Mouse (Mus musculus) limb, embryonic 13.5 days (tissue): Measurements from ENCODE around the gene Olfr532. TPM values are rescaled to one million over a fixed set of nuclear protein-coding genes. Genes with fewer than 3 reads are reported as not detected.
"Not testable (repeated sequence)": the region's sequence is repeated elsewhere in the genome, so short reads cannot be mapped to it uniquely, and the experiment has no call there.

ENCODE experiments used
- ATAC-seq: fragments of 200-750 bp; cut with Nextera tagmentation; 2 replicates; pipeline ENCODE4 v1.8.0; 2017; ENCODE audit warnings: low read depth, moderate number of reproducible peaks, moderate TSS enrichment; ENCODE audit not compliant: low FRiP score
- H3K27ac ChIP-seq: fragments of 300-500 bp; sonication (generic); 2 replicates; pipeline ENCODE4 v1.5.1; 2015; ENCODE audit warnings: inconsistent platforms, mild to moderate bottlenecking, moderate library complexity
- H3K27me3 ChIP-seq: fragments of 300-500 bp; sonication (generic); 2 replicates; pipeline ENCODE4 v1.6.1; 2015; ENCODE audit warnings: mild to moderate bottlenecking, inconsistent platforms
- H3K36me3 ChIP-seq: fragments of 300-500 bp; sonication (generic); 2 replicates; pipeline ENCODE4 v1.6.1; 2015; ENCODE audit warnings: inconsistent platforms, mild to moderate bottlenecking, moderate library complexity
- H3K4me1 ChIP-seq: fragments of 300-500 bp; sonication (generic); 2 replicates; pipeline ENCODE4 v1.6.1; 2015; ENCODE audit warnings: inconsistent platforms
- H3K4me2 ChIP-seq: fragments of 300-500 bp; sonication (generic); replicated peaks from 2 replicates; pipeline ENCODE4 v1.6.1; 2015; ENCODE audit warnings: inconsistent platforms, mild to moderate bottlenecking, moderate library complexity
- H3K4me3 ChIP-seq: fragments of 300-500 bp; sonication (generic); 2 replicates; pipeline ENCODE4 v1.5.1; 2015; ENCODE audit warnings: moderate library complexity, mild to moderate bottlenecking, inconsistent platforms
- H3K9ac ChIP-seq: fragments of 300-500 bp; sonication (generic); 2 replicates; pipeline ENCODE4 v1.6.1; 2015; ENCODE audit warnings: mild to moderate bottlenecking, inconsistent platforms
- H3K9me3 ChIP-seq: fragments of 300-500 bp; sonication (generic); 2 replicates; pipeline ENCODE4 v1.6.1; 2016; ENCODE audit warnings: inconsistent platforms
- WGBS: fragments of 180-500 bp; shearing (Covaris S2); methylation state at CpG from one replicate; pipeline ENCODE4 v1.1.7; 2015; 5-methylcytosine and 5-hydroxymethylcytosine counted together
- polyA plus RNA-seq: library from polyadenylated mRNA; unstranded; fragments of >200 nt; fragmentation: Nextera tagmentation; extraction: Ambion mirVana; gene quantifications from 2 replicates; pipeline ENCODE4 v1.2.1, GENCODE M21; 2015

Gene Olfr532
- polyA plus RNA-seq: not detected in 2 replicates

GRCm38 (mm10) chr7:140421539-140421938 lies at the start of gene Olfr532:
Gene Olfr532, minus strand, starts transcription at chr7:140421639.
- no peak for ATAC-seq
- WGBS: 97% methylated on average over 1 of the region's 1 CpGs
- no peak within 1 kb of the TSS for H3K4me3 ChIP-seq
- no peak within 1 kb of the TSS for H3K4me2 ChIP-seq
- no peak within 1 kb of the TSS for H3K9ac ChIP-seq
- no peak within 1 kb of the TSS for H3K27ac ChIP-seq
- no peaks in the 10 kb centered on the region for H3K4me1 ChIP-seq
- no peaks in the 10 kb centered on the region for H3K27me3 ChIP-seq
- H3K36me3 ChIP-seq: no peaks in the 10 kb centered on the region
- H3K9me3 ChIP-seq: no peaks in the 10 kb centered on the region

- H3K4me1 ChIP-seq, H3K36me3 ChIP-seq, H3K27me3 ChIP-seq, ATAC-seq, H3K4me3 ChIP-seq, H3K4me2 ChIP-seq, H3K9me3 ChIP-seq, H3K9ac ChIP-seq, H3K27ac ChIP-seq: not testable (repeated sequence)
- 75% methylated on average over 1 of the region's 1 CpGs for WGBS
Observed at GRCm38 (mm10) chr7:140463070-140463469, 41.6 kb upstream of the Olfr532 start, which contains the start of gene Olfr533. Gene Olfr533, plus strand, starts transcription at chr7:140463370.

- no peaks in the 10 kb centered on the region for H3K9me3 ChIP-seq
- no peaks in the 10 kb centered on the region for H3K27me3 ChIP-seq
- H3K4me2 ChIP-seq: no peak overlapping the region
- no peaks in the 10 kb centered on the region for H3K36me3 ChIP-seq
- H3K4me3 ChIP-seq: no peak overlapping the region
- H3K4me1 ChIP-seq: no peaks in the 10 kb centered on the region
- H3K9ac ChIP-seq: no peak overlapping the region
- no peak for ATAC-seq
- WGBS: 68% methylated on average over 1 of the region's 1 CpGs
- H3K27ac ChIP-seq: no peak overlapping the region
Observed at GRCm38 (mm10) chr7:140443141-140443540, 21.7 kb upstream of the Olfr532 start.

- H3K36me3 ChIP-seq: no peaks in the 10 kb centered on the region
- H3K9ac ChIP-seq: no peak within 1 kb of the TSS
- H3K27me3 ChIP-seq: no peaks in the 10 kb centered on the region
- no peaks in the 10 kb centered on the region for H3K4me1 ChIP-seq
- H3K4me3 ChIP-seq: no peak within 1 kb of the TSS
- H3K27ac ChIP-seq: no peak within 1 kb of the TSS
- no peak within 1 kb of the TSS for H3K4me2 ChIP-seq
- ATAC-seq: no peak
- WGBS: 79% methylated on average over 1 of the region's 1 CpGs
- no peaks in the 10 kb centered on the region for H3K9me3 ChIP-seq
Observed at GRCm38 (mm10) chr7:140402818-140403217, 18.6 kb downstream of the Olfr532 start, which contains the start of gene Olfr531. Gene Olfr531, minus strand, starts transcription at chr7:140402918.

GRCm38 (mm10) chr7:140376911-140377310 lies 44.5 kb downstream of the Olfr532 start:
- H3K4me3 ChIP-seq: no peak overlapping the region
- no peaks in the 10 kb centered on the region for H3K4me1 ChIP-seq
- 98% methylated on average over 2 of the region's 2 CpGs for WGBS

GRCm38 (mm10) chr7:140376231-140376630 lies 45.2 kb downstream of the Olfr532 start, which contains the start of gene Olfr530:
Gene Olfr530, minus strand, starts transcription at chr7:140376331.
- H3K27ac ChIP-seq: no peak within 1 kb of the TSS
- H3K36me3 ChIP-seq: no peaks in the 10 kb centered on the region
- no peak within 1 kb of the TSS for H3K4me3 ChIP-seq
- H3K9me3 ChIP-seq: no peaks in the 10 kb centered on the region
- H3K4me2 ChIP-seq: no peak within 1 kb of the TSS
- no peaks in the 10 kb centered on the region for H3K27me3 ChIP-seq
- H3K4me1 ChIP-seq: no peaks in the 10 kb centered on the region
- H3K9ac ChIP-seq: no peak within 1 kb of the TSS
- WGBS: 17% methylated on average over 1 of the region's 1 CpGs
- no peak for ATAC-seq

More at GRCm38 (mm10) chr7:140376911-140377310, 44.5 kb downstream of the Olfr532 start:
- Histone ChIP-seq H3K9me3 (no peaks in the 10 kb centered on the region), H3K36me3 (no peaks in the 10 kb centered on the region), H3K27ac (no peak overlapping the region), H3K4me2 (no peak overlapping the region), H3K9ac (no peak overlapping the region), H3K27me3 (no peaks in the 10 kb centered on the region)
- ATAC-seq: no peak

GRCm38 (mm10) chr7:140374300-140374699 lies 47.1 kb downstream of the Olfr532 start:
- Histone ChIP-seq H3K27me3 (no peaks in the 10 kb centered on the region), H3K4me1 (no peaks in the 10 kb centered on the region), H3K36me3 (no peaks in the 10 kb centered on the region), H3K9ac (no peak overlapping the region), H3K4me2 (no peak overlapping the region), H3K9me3 (no peaks in the 10 kb centered on the region), H3K4me3 (no peak overlapping the region), H3K27ac (no peak overlapping the region)
- no peak for ATAC-seq
- WGBS: 66% methylated on average over 4 of the region's 4 CpGs

Other genes with a start within 250 kb of the Olfr532 start
- not detected in 2 replicates for gene Olfr523, start 248.4 kb downstream of the Olfr532 start, polyA plus RNA-seq
- not detected in 2 replicates for gene Olfr524, start 215.7 kb downstream of the Olfr532 start, polyA plus RNA-seq
- gene Cd163l1, start 203.4 kb downstream of the Olfr532 start, polyA plus RNA-seq: 0.04 and 0.15 TPM in 2 replicates
- not detected in 2 replicates for gene 5830411N06Rik, start 174.4 kb downstream of the Olfr532 start, polyA plus RNA-seq
- gene Olfr525, start 100.8 kb downstream of the Olfr532 start, polyA plus RNA-seq: not detected in 2 replicates
- not detected in 2 replicates for gene Olfr527, start 87.6 kb downstream of the Olfr532 start, polyA plus RNA-seq
- gene Olfr60, start 60.0 kb downstream of the Olfr532 start, polyA plus RNA-seq: not detected in 2 replicates
- gene Olfr530, start 45.3 kb downstream of the Olfr532 start, polyA plus RNA-seq: not detected in 2 replicates
- gene Olfr531, start 18.7 kb downstream of the Olfr532 start, polyA plus RNA-seq: not detected in 2 replicates
- not detected in 2 replicates for gene Olfr533, start 41.7 kb upstream of the Olfr532 start, polyA plus RNA-seq
- not detected in 2 replicates for gene Olfr535, start 62.6 kb upstream of the Olfr532 start, polyA plus RNA-seq
- not detected in 2 replicates for gene Olfr536, start 85.8 kb upstream of the Olfr532 start, polyA plus RNA-seq
- gene Olfr538, start 146.2 kb upstream of the Olfr532 start, polyA plus RNA-seq: not detected in 2 replicates
- gene Olfr46, start 179.6 kb upstream of the Olfr532 start, polyA plus RNA-seq: 0.03 TPM in 1 of 2 replicates, not detected in the other
- not detected in 2 replicates for gene Olfr61, start 207.3 kb upstream of the Olfr532 start, polyA plus RNA-seq
- not detected in 2 replicates for gene Olfr53, start 224.8 kb upstream of the Olfr532 start, polyA plus RNA-seq
- 0.03 TPM in 2 replicates for gene Olfr539, start 238.3 kb upstream of the Olfr532 start, polyA plus RNA-seq